Mouse (Mus musculus) ovary, postnatal 36 days (tissue): Measurements from ENCODE around the gene Camkv.

Experiments used
- DNase-seq: peaks from one replicate; pipeline ENCODE4 v3.0.0; 2022; ENCODE audit warnings: low spot score, mixed read lengths

Camkv gene

GRCm38 (mm10) chr9:107935374-107935773 is at the start of gene Camkv:
Gene Camkv (plus strand): TSS chr9:107935674.
- no peak for DNase-seq

- DNase-seq: peak; percentile 87
Observed at GRCm38 (mm10) chr9:107887804-107888266, 47.6 kb upstream of the Camkv start, which contains the start of gene Mon1a. Gene Mon1a (plus strand): TSS chr9:107888151.

- no peak for DNase-seq
Observed at GRCm38 (mm10) chr9:107888267-107888850, 47.1 kb upstream of the Camkv start.

- DNase-seq: no peak
Observed at GRCm38 (mm10) chr9:107890260-107890659, 45.2 kb upstream of the Camkv start.

GRCm38 (mm10) chr9:107891023-107891422 is 44.5 kb upstream of the Camkv start:
- no peak for DNase-seq

GRCm38 (mm10) chr9:107898563-107898962 is 36.9 kb upstream of the Camkv start:
- DNase-seq: no peak

GRCm38 (mm10) chr9:107899855-107900254 is 35.6 kb upstream of the Camkv start:
- no peak for DNase-seq

- DNase-seq: peak; percentile 69
Observed at GRCm38 (mm10) chr9:107900840-107901626, 34.4 kb upstream of the Camkv start.

GRCm38 (mm10) chr9:107901627-107901914 is 33.9 kb upstream of the Camkv start:
- no peak for DNase-seq

GRCm38 (mm10) chr9:107904726-107905125 is 30.7 kb upstream of the Camkv start:
- DNase-seq: peak; percentile 85

- peak; percentile 78 for DNase-seq
Observed at GRCm38 (mm10) chr9:107906252-107906966, 29.1 kb upstream of the Camkv start, which contains the start of gene Mst1r. Gene Mst1r (plus strand): TSS chr9:107906873.

- DNase-seq: peak; percentile 10
Observed at GRCm38 (mm10) chr9:107906967-107907800, 28.3 kb upstream of the Camkv start.

- no peak for DNase-seq
Observed at GRCm38 (mm10) chr9:107907801-107908120, 27.7 kb upstream of the Camkv start.

GRCm38 (mm10) chr9:107908410-107909158 is 26.9 kb upstream of the Camkv start:
- peak; percentile 43 for DNase-seq

- no peak for DNase-seq
Observed at GRCm38 (mm10) chr9:107910025-107910769, 25.3 kb upstream of the Camkv start.

GRCm38 (mm10) chr9:107914764-107915420 is 20.6 kb upstream of the Camkv start:
- DNase-seq: no peak

GRCm38 (mm10) chr9:107917895-107918608 is 17.4 kb upstream of the Camkv start:
- DNase-seq: no peak

GRCm38 (mm10) chr9:107918884-107919283 is 16.6 kb upstream of the Camkv start:
- DNase-seq: no peak

GRCm38 (mm10) chr9:107919441-107919840 is 16.0 kb upstream of the Camkv start:
- DNase-seq: no peak
